Mouse (Mus musculus): ENCODE data around the gene Gtpbp8.
A peak's percentile ranks its signal among the peaks of the same experiment; 100 is the strongest.

Gene Gtpbp8

DNA sequence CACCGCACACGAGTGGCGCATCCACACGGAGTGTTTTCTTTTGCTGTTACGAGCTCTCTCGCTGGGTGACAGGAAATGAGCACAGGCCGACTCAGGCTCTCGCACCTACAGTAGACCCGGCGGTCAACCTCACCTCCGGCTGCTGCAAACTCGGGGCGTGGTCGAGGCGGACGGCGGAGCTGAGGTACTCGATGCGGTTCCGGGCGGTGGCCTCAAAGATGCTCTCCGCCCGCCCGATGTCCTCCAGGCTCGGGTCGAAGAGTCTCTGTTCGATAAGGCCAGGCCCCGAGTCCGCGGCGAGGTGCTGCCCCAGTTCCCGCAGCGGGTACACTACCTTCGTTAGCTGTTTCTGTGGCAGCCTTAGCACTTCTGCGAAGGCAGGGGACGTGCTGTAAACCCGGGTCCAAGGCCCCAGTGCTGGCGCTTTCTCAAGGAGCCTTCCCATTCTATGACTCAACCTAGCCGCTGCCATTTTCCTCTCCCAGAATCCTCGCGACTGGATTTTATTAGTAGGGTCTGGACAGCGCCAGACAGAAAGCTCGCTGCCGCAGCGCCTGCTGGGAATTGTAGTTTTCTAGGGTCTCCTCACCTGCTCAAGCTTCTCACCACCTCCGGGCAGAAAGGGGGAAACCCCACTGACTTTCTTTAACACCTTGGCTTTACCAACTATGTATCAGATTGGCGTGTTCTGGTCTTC lies at the start of gene Gtpbp8:
TSS of gene Gtpbp8 (minus strand) at position 498 of the 697 bp plus-strand sequence.
- peak; percentile 87 for DNase-seq

DNA sequence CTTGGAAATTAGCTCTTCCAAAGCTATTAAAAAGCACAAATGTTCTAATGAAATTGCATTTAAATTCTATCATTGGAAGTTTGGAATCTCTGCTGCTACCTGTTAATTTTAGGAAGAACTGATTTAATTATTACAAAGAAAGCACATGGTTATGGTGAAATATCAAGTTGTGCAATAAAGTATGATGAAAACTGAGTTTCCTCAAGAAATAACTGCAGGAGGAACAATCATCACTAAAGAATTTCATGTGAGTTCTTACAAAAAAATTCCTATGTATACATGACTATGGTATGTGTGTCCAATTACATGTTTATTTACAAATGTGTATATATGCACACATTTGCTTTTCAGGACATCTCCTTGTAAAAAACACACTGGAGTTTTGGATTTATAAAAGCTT lies 48.3 kb upstream of the Gtpbp8 start:
- DNase-seq, result no peak

DNA sequence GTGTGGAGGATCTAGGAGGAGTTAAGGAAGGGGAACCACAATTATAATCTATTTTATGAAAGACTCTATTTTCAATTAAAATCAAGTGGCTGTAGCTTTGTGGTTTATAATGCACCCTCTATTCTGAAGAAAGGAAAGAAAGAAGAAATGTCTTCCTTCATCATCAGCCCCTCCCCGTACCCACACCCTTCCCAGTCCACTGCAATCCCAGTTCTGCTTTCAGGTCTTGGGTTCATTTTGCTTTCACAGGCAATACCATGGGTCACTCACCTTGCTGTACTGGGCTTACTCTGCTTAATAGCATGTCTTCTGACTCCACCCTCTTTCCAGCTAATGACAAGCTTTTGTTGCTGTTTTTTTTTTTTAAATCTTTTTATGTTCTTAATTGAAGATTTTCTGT lies 40.8 kb upstream of the Gtpbp8 start:
- DNase-seq, result no peak

DNA sequence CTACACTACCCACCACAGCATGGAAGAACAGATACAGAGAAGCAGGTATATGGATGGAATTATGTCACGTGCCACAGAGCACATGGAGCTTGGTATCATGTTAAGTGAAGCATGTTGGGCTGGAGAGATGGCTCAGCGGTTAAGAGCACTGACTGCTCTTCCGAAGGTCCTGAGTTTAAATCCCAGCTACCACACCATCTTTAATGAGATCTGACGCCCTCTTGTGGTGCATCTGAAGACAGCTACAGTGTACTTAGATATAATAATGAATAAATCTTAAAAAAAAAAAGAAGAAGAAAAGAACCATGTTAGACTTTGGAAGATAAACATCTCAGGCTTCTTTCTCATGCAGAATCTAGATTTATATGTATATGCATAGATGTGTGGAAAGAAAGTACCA lies 34.6 kb upstream of the Gtpbp8 start:
- DNase-seq, result no peak

DNA sequence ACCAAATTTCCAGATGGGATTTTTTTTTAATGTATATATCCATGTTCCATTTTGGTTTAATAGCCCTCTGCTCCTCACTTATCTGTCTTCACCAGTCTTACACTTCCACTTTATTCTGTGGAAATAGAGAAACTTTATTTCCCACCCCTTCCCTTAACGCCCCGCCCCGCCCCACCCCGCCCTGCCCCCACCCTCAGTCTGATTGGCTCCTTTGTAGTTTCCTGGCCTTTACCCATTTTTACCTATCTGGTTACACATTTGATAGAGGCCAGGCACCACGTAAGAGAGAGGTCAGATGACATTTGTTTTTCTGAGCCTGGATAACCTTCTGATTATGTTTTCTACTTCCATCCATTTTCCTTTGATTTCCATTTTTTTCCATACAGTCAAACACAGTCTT lies 33.3 kb upstream of the Gtpbp8 start:
- DNase-seq, result no peak

DNA sequence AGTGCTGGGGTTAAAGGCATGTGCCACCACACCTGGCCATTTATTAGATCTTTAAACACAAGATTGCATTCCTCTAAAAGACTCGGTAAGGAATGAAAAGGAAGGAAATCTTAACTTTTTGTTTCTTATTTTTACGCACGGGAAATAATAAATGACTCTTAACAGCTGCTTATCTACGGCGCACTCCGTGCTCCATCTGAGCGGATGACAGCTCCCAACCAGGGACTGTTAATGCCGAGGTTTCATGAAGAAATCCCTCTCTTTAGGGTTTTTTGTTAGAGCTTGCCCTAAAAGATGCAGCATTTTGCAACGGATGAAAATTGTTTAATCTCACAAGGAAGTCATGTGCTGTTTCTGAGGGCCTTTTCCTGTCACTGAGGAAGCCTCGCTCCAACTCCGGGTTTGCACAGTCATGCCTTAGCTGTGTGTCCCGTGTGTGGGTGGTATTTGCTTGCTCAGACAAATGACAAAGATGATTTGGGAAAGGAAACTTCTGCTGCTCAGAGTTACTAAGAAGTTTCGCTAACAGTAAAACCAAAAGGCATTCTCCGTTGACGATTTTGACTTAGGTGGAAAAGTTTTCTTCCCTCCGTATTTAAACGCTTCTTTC lies 32.5 kb upstream of the Gtpbp8 start:
- peak; percentile 50 for DNase-seq

DNA sequence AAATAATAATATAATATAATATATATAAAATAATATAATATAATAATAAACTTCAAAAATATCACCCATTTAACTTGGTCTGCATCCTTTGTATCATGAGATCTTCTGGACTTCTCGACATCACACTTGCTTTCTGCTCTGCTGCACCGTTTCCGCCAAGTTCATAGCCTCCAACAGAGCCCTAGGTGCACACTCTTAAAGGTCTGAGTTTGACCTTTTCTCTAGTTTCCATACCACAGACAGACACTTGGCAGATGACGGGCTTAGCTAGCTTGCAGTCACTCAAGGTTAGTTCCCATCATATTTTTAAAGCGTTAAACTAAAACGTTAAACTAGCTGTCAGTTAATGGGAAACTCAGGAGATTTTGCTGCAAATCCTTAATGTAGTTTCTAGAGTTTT lies 28.0 kb upstream of the Gtpbp8 start:
- no peak for DNase-seq

DNA sequence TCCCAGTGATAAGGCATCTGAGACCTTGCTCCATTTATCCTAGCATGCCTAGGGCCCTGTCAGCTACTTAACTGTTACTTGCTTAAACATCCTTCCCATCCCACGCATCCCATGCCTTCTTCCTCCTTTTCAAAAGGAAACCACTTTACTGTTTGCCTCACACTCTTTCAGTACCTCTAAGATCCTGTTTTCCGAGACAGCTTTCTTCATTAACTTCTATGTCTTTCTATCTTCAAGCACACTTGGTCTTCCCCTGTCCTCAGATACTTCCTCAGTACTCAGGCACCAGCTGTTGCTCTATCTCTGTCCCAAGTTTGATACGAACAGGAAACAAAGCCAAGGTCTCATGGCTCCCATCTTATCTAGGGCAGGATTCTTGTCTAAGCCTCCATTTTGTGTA lies 27.5 kb upstream of the Gtpbp8 start:
- DNase-seq, result no peak

DNA sequence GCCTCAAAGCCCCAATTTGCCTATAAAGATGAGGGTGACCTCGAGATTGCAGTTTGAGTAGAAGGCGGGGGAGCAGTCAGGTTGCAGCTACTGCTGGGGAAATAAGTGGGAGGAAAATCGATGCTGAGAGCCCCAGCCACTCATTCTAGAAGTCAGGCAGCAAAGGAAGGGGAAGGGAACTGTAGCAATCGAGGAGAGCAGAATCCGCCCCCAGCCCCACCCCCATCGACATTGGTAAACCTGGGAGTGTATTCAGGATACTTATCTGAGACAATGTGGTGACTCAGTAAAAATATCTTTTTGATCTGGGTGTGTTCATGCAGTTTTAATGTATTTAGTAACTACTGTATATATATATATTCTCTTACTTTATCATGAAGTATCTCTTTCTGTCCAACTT lies 26.4 kb upstream of the Gtpbp8 start:
- DNase-seq, result no peak

DNA sequence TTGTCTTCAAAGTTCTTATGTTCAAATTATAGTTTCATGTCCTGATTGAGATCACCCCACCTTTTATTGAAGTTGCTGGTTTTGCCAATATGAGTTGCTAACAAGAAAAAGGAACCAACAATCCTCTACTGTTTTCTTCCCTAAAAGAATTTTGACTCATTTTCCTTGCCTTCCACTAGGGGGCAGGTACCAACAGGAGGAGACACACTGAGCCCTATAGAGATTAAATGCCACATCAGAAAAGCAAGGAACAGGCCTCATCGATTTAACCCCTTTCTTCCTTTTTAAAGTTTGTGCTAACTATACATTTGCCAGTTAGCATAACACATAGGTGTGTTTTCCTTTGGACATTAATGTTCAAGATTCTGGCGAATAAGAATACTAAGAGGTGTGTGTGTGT lies 21.8 kb upstream of the Gtpbp8 start:
- no peak for DNase-seq

DNA sequence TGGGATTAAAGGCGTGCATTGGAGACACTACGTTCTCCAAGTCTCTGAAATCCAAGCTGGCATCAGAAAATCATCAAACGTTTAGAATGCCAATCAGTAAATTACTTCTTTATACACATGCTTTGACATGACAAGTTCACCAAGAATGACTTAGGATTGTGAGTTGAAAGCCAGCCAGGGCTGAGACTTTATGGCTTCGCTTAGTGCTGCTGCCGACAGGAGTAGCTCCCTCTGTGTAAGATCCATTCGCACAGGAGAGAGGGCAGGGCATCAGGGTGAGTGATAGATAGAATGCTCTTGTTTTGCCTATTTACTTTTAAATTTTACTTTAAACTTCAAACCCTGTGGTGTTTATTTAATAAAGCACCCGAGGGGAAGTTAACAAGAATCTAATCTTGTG lies 21.3 kb upstream of the Gtpbp8 start:
- DNase-seq, result no peak

DNA sequence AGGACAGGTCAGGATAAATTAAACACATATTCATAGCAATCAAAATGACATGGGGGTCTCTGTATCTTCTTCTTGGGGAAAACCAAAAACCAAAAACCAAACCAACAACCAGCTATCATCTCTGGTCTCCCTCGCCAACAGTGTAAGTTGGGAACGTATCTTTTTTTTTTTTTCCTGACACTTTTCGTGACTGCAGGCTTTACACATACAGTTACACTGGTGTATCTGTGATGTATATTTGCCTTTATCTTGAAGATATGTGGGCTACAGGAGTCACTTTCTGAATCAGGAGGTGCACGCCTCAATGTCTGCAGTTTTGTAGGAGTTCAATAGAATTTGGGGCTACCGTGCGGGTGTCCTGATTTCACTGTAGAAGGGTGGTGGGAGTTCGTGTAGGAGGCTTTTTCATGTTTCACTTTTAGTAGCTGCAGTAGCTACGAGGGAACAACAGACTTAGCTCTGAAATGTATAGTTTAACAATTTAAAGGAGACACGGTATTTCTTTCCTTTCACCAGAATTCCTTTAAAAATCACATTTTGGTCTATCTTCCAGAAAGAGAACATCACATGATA lies 20.2 kb upstream of the Gtpbp8 start:
- DNase-seq, result no peak

DNA sequence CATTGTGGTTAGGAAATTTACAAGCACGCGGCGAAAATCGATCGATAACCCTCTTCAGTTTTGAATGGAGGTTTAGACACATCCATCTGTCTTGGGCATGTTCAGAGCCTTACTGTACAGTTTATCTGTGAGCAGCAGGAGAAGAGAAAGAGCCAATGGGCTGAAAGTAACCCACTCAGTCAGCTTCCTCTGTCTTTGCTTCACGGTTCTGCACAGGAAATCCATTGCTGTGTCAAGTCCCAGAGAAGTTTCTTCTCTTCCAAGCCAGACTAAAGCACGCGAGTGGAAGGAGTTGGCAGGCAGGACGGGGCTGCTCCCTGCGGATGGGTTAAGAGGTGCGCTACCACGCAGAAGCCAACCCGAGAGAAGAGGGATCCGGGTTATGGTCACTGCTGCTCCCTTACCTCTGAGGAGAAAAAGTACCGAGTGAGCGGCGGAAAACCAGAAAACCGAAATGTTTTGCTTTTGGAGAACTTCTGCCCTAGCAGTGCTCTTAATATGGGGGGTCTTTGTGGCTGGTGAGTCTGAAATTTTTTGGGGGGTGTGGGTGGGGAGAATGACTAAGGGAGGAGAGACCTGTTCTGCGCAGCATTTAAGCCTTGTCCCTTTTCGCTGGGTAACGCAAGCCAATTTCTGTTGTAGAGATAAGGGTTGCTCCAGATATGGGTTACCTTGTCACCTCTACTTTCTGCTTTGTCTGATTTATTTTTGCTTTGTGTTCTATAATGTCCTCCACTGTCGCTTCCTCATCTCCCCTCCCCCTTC lies 19.6 kb upstream of the Gtpbp8 start, which contains the start of gene Cd200r1:
TSS of gene Cd200r1 (plus strand) at position 182 of the 765 bp plus-strand sequence.
- DNase-seq, result peak; percentile 44

DNA sequence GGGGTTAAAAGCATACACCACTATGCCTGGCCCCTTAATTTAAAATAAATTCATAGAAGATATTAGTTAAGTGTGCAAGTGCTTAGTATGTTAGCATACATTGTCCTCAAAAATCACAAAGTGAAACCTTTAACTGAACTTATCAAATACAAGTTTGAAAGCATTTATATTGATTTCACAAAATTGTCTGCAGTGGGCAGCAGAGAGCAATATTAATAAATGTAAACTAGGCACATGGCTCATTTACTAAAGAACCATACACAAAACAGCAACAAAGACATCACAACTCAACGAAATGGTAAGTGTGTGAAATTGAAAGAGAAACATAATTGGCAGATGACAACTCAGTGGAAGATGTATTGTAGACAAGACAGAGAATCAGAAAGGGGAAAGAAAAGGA lies 15.6 kb upstream of the Gtpbp8 start:
- no peak for DNase-seq

DNA sequence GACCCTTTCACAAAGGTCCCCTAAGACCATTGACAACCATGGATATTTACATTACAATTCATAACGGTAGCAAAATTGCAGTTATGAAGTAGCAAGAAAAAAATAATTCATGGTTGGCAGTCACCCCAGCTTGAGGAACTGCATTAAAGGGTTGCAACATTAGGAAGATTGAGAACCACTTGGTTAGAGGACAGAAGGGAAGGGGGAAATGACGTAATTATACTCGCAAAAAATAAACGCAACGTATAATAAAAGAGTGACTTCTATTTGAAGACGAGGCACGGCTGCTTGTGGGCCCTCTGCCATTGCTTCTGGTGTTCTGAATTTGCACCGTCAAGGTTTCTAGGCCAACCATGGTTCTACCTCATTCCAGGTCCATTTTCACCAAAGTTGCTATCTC lies 11.5 kb upstream of the Gtpbp8 start:
- no peak for DNase-seq

DNA sequence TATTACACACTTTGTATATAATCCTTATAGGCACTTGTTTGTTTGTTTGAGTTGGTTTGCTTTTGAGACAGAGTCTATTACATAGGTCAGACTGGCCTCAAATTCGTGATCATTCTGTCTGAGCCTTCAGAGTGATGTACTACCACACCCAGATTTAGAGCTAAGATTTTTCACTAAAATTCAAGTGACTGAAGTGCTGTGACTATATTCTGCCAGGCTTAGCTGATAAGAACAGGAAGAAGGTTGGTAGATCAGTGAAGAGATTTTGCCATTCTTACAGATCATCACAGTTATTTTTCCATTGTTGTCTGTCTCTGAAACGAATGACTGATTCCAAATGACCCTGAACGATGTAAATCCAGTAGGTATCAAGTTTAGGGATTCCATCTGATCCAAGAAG lies 1.8 kb upstream of the Gtpbp8 start:
- no peak for DNase-seq

DNA sequence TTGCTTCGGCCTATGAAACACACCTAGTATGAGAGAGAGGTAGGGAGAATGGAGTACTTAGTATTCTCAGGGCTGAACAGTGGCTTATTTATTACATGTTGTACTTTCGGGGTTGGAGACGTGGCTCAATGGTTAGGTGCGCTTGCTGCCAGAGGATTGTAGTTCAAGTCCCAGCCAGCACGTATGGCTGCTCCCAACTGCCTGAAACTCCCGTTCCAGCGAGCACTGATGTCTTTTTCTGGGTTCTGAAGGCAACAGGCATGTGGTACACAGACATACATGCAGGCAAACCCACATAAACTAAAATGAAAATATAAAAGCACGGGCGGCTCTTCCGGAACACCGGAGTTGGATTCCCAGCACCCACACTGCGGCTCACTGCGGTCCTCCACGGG lies 695 bp downstream of the Gtpbp8 start:
- no peak for DNase-seq

DNA sequence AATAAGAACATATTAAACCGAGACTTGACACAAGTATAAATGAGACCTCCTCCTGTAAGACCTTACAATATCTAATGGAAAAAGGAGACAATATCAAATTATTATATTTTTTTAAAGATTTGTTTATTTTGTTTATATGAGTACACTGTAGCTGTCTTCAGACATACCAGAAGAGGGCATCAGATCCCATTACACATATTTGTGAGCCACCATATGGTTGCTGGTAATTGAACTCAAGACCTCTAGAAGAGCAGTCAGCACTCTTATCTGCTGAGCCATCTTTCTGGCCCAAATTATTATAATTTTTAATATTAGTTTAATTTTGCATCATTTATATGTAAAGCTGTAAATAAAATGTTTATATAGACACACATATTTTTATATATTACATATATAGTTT lies 3.4 kb downstream of the Gtpbp8 start:
- no peak for DNase-seq

DNA sequence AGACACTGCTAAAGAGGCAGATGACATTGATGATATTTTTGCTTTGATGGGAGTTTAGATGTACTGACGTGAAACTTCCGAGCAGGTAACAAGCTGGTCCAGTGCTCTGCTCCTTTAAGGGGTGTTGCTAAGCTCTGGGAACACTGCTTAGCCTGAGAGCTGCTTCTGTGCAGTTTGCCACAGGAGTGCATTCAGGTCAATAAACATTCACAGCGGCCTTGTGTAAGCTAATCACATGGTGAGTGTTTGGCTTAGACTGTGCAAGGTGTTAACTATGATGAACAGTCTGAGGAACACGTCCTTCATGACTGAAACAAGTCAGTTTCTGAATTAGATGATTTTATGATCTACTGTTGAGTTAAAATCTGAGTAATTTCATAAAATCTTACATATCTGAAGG lies 10.0 kb downstream of the Gtpbp8 start:
- no peak for DNase-seq

DNA sequence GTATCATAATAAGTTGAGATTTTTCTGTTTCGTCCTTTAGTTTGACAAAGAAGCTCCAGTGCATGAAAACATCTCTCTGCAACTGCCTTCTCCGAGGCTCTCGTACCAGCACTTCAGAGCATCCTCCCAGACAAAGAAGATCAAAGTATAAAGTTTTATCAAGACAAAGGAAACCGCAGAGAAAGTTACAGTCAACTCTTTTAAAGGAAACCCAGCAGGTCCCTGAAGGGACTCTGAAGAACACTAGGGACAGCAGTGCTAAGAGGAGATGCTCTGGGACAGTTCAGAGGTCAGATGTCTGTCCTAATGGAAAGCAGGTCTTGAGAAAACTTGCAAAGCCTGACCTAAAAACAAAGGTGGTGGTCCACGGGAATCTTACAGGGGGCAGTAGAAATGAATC lies 10.5 kb downstream of the Gtpbp8 start:
- no peak for DNase-seq

DNA sequence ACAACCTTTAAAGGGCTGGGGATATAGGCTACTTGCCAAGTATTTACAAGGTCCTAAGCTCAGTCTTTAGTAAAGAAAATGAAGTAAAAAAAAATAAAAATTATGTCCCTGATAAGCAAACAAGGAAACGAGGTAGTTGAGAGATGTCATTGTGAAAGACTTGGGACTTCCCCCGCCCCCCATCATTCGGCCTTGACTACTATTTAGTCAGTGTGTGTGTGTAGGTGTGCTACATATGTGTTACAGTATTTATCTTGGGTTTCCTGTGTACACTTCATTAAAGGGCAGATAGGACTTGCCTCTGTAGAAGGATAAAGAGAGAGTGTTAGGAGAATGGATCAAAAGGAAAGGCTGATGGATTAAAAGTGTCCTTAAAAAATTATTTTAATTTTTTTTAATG lies 12.1 kb downstream of the Gtpbp8 start:
- no peak for DNase-seq

DNA sequence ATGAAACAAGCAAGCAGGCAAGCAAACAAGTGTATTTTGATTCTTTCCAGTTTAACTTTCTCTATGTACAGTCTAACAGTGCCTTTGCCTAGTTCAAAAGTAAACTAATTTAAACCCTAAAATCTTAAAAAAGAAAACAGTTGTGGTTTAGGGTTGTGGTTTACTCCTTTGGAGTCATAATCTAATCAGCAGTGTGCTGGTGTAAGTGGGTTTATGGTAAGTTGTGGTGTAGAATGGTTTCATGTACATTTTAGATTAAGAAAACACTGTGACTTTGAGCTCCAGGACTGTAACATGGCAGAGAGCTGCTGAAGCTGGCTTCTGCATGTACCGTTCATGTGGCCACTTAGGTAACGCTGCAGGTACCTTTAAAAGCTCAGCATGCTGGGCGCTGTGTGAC lies 18.6 kb downstream of the Gtpbp8 start:
- DNase-seq, result no peak

DNA sequence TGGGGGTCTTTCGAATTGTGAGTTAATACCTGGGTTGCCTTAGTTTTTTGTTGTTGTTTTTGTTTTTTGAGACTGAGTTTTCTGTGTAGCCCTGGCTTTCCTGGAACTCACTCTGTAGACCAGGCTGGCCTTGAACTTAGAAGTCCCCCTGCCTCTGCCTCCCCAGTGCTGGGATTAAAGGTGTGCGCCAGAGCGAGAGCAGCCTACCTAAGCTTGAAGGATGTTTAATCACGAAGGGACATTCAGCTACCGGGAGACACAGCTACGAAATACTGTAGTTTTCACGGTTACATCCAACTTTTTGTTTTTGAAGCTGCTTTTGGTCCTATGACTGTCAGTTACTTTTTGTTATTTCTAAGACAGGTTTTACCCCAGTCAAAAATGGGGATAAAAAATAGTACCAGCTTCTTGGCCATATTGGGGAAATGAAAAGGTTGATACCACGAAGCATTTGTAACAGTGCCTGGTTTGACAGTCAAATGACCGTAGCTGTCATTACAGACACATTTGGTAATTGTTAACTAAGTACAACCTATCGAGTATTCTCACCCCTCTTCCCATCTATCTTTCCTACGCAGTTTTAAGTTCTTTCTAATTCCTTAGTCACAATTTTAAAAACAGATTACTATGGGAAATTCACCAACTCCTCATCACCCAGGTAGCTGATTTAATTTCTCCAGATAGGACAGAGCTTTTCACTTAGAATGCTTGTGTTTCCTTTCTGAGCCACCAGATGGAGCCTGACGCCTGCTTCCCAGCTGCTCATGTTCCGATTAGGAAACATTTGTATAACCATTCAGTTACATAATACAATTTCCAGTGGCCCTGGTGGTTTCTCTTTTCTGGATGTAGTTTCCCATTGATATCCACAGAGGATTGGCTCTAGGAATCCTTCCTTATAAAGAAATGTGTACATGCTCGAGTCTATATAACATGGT lies 20.6 kb downstream of the Gtpbp8 start:
- DNase-seq, result peak; percentile 69
